Mouse (Mus musculus) hindbrain, postnatal 0 days (tissue): ENCODE results near the gene Gm10842. TPM values are rescaled to one million over a fixed set of nuclear protein-coding genes. Genes with fewer than 3 reads are reported as not detected.

Experiments
- ATAC-seq: fragments of 200-750 bp; cut with Nextera tagmentation; 2 replicates; pipeline ENCODE4 v1.8.0; 2017; ENCODE audit warnings: mild to moderate bottlenecking, moderate TSS enrichment, moderate library complexity
- DNase-seq: peaks from one replicate; pipeline ENCODE4 v3.0.0-alpha.2; 2015; ENCODE audit warnings: low spot score
- H3K27ac ChIP-seq: fragments of 300-500 bp; sonication (generic); 2 replicates; pipeline ENCODE4 v1.5.1; 2014; ENCODE audit warnings: mild to moderate bottlenecking
- H3K27me3 ChIP-seq: fragments of 300-500 bp; sonication (generic); 2 replicates; pipeline ENCODE4 v1.6.1; 2014; ENCODE audit warnings: low read length, mixed read lengths; ENCODE audit not compliant: insufficient read depth
- H3K36me3 ChIP-seq: fragments of 300-500 bp; sonication (generic); 2 replicates; pipeline ENCODE4 v1.6.1; 2014; ENCODE audit warnings: low read length, mixed read lengths; ENCODE audit not compliant: insufficient read depth
- H3K4me1 ChIP-seq: fragments of 300-500 bp; sonication (generic); 2 replicates; pipeline ENCODE4 v1.6.1; 2014; ENCODE audit warnings: antibody characterized with exemption, low read length, mixed read lengths; ENCODE audit not compliant: insufficient read depth
- H3K4me2 ChIP-seq: fragments of 300-500 bp; sonication (generic); 2 replicates; pipeline ENCODE4 v1.6.1; 2014; ENCODE audit warnings: low read depth, mild to moderate bottlenecking, low read length, moderate library complexity, mixed read lengths
- H3K4me3 ChIP-seq: fragments of 300-500 bp; sonication (generic); 2 replicates; pipeline ENCODE4 v1.5.1; 2014; ENCODE audit warnings: low read length
- H3K9ac ChIP-seq: fragments of 300-500 bp; sonication (generic); replicated peaks from 2 replicates; pipeline ENCODE4 v1.6.1; 2014; ENCODE audit warnings: mild to moderate bottlenecking, low read length, moderate library complexity, mixed read lengths
- H3K9me3 ChIP-seq: fragments of 300-500 bp; sonication (generic); 2 replicates; pipeline ENCODE4 v1.6.1; 2016; ENCODE audit warnings: low read length, mixed read lengths
- CTCF ChIP-seq: IDR thresholded peaks from 2 replicates; pipeline ENCODE4 v1.5.1; 2016; ENCODE audit warnings: antibody characterized with exemption, control low read depth, low read depth
- WGBS: fragments of 180-500 bp; shearing (Covaris S2); extraction: QIAGEN DNeasy Blood & Tissue Kit; methylation state at CpG from one replicate; pipeline ENCODE4 v1.1.7; 2014; 5-methylcytosine and 5-hydroxymethylcytosine counted together
- polyA plus RNA-seq: library from polyadenylated mRNA; unstranded; fragments of >200 nt; fragmentation: Nextera tagmentation; extraction: Ambion mirVana; gene quantifications from 2 replicates; pipeline ENCODE4 v1.2.1, GENCODE M21; 2015
- total RNA-seq: library from RNA; depleted of rRNA; stranded (reverse); fragments of >200 nt; gene quantifications from 2 replicates; pipeline ENCODE4 v1.2.3, GENCODE M21; 2014

Gm10842 gene
- total and polyA plus RNA-seq, 2 experiments from 2014 or later, result not detected

- no peak overlapping the region for H3K4me2 ChIP-seq
- 82% methylated on average over 11 of the region's 11 CpGs for WGBS
- no peak for TF ChIP-seq CTCF
Measured at GRCm38 (mm10) chr11:105144508-105145210, 2.0 kb upstream of the Gm10842 start.

GRCm38 (mm10) chr11:105145211-105145610 is 1.5 kb upstream of the Gm10842 start:
- no peak for DNase-seq
- peaks cover 10% of the 10 kb centered on the region; the same call in 1 of the 2 replicates for H3K36me3 ChIP-seq
- no peak for ATAC-seq
- H3K4me2 ChIP-seq, result no peak overlapping the region
- no peaks in the 10 kb centered on the region for H3K9me3 ChIP-seq
- 86% methylated on average over 10 of the region's 10 CpGs for WGBS
- no peaks in the 10 kb centered on the region for H3K4me1 ChIP-seq
- H3K27me3 ChIP-seq, result no peaks in the 10 kb centered on the region
- no peak overlapping the region for H3K9ac ChIP-seq
- no peak overlapping the region for H3K27ac ChIP-seq
- no peak overlapping the region for H3K4me3 ChIP-seq
- no peak for TF ChIP-seq CTCF

More at GRCm38 (mm10) chr11:105144508-105145210, 2.0 kb upstream of the Gm10842 start:
- H3K9ac ChIP-seq, result no peak overlapping the region
- peaks cover 15% of the 10 kb centered on the region for H3K36me3 ChIP-seq
- H3K27ac ChIP-seq, result no peak overlapping the region
- no peaks in the 10 kb centered on the region for H3K4me1 ChIP-seq
- ATAC-seq (no peak), DNase-seq (no peak)
- H3K27me3 ChIP-seq, result no peaks in the 10 kb centered on the region
- no peak overlapping the region for H3K4me3 ChIP-seq
- H3K9me3 ChIP-seq, result no peaks in the 10 kb centered on the region

- Histone ChIP-seq H3K27me3 (no peaks in the 10 kb centered on the region), H3K4me2 (no peak overlapping the region), H3K4me3 (no peak overlapping the region), H3K36me3 (no peaks in the 10 kb centered on the region), H3K9me3 (no peaks in the 10 kb centered on the region), H3K4me1 (peaks cover 5% of the 10 kb centered on the region; the same call in 1 of the 2 replicates), H3K9ac (no peak overlapping the region), H3K27ac (no peak overlapping the region)
- ATAC-seq (no peak), DNase-seq (no peak)
- no peak for TF ChIP-seq CTCF
- 79% methylated on average over 3 of the region's 3 CpGs for WGBS
Measured at GRCm38 (mm10) chr11:105149353-105149752, 2.7 kb downstream of the Gm10842 start.

GRCm38 (mm10) chr11:105149766-105150165 is 3.1 kb downstream of the Gm10842 start:
- no peak for DNase-seq
- H3K9me3 ChIP-seq, result no peaks in the 10 kb centered on the region
- H3K4me2 ChIP-seq, result no peak overlapping the region
- H3K4me1 ChIP-seq, result peaks cover 5% of the 10 kb centered on the region; the same call in 1 of the 2 replicates
- H3K4me3 ChIP-seq, result no peak overlapping the region
- no peaks in the 10 kb centered on the region for H3K27me3 ChIP-seq
- 100% methylated on average over 1 of the region's 1 CpGs for WGBS
- no peak overlapping the region for H3K27ac ChIP-seq
- H3K36me3 ChIP-seq, result no peaks in the 10 kb centered on the region
- no peak for TF ChIP-seq CTCF
- ATAC-seq, result no peak
- H3K9ac ChIP-seq, result no peak overlapping the region

GRCm38 (mm10) chr11:105150691-105151090 is 4.0 kb downstream of the Gm10842 start:
- Histone ChIP-seq H3K4me3 (no peak overlapping the region), H3K4me1 (peaks cover 5% of the 10 kb centered on the region; the same call in 1 of the 2 replicates), H3K27ac (no peak overlapping the region), H3K4me2 (no peak overlapping the region), H3K9me3 (no peaks in the 10 kb centered on the region), H3K27me3 (no peaks in the 10 kb centered on the region), H3K9ac (no peak overlapping the region), H3K36me3 (no peaks in the 10 kb centered on the region)
- DNase-seq, result no peak
- WGBS, result 47% methylated on average over 4 of the region's 4 CpGs
- no peak for ATAC-seq
- no peak for TF ChIP-seq CTCF

GRCm38 (mm10) chr11:105151226-105152016 is 4.7 kb downstream of the Gm10842 start:
- no peak overlapping the region for H3K27ac ChIP-seq
- 26% methylated on average over 18 of the region's 19 CpGs for WGBS
- peaks cover 5% of the 10 kb centered on the region; the same call in 1 of the 2 replicates for H3K4me1 ChIP-seq
- H3K36me3 ChIP-seq, result no peaks in the 10 kb centered on the region
- ATAC-seq (peak; percentile 56; the same call in 1 of the 2 replicates), DNase-seq (no peak)
- H3K27me3 ChIP-seq, result no peaks in the 10 kb centered on the region
- TF ChIP-seq CTCF, result no peak
- H3K9me3 ChIP-seq, result no peaks in the 10 kb centered on the region
- no peak overlapping the region for H3K4me3 ChIP-seq
- H3K9ac ChIP-seq, result 0 out of 2 replicates have a peak overlapping the region, but pooled peaks have one; percentile 5
- peak overlapping the region; percentile 27 for H3K4me2 ChIP-seq
